Mouse (Mus musculus): Measurements from ENCODE around the gene Spns1.

Gene Spns1

GRCm38 (mm10) chr7:126369393-126369792 is 7.9 kb downstream of the Spns1 start, which contains the start of gene Lat:
Lat (minus strand) TSS chr7:126369570.
- no peak for DNase-seq (ENCODE audit: low spot score)

- no peak for DNase-seq (ENCODE audit: low spot score)
These were observed 8.9 kb downstream of the Spns1 start for GRCm38 (mm10) chr7:126368367-126368766.

GRCm38 (mm10) chr7:126367636-126368035 is 9.6 kb downstream of the Spns1 start:
- DNase-seq (ENCODE audit: low spot score) = no peak

DNA sequence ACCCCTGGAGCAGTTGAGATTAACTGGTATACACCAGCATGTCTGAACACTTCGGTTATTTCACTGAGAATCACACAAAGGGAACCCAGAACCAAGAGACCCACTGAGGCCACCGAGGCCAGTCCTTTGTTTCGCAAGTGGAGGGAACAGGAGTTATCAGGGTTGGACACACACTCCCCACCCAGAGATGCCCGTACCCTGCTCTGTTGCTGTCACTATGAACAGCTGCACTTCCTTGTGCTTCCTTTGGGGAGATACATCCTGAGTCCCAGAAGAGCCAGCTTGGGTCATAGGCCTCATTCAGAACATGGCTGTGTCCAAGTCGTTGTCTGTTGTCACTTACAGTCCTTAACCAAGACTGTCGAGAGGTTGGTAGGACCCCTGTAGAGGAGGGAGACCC is 14.2 kb downstream of the Spns1 start:
- DNase-seq (ENCODE audit: low spot score) = no peak

DNA sequence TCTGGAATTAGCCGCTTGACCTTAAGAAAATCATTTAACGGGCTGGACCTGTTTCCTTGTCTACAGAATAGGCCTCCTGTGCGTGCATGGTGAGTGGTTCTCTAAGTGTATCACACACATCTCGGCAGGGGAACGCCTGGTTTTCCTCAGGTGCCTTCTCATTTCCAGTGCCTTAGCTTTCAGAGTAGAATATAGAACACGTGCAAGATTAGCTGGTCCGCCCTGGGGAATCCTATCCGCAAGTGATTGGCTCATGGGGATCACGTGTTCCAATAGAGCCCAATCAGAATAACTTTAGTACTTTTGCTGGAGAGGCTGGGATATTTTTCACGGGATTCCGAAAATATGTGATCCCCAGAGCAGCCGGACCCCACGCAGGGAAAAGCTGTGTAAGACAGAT is 18.2 kb downstream of the Spns1 start:
- DNase-seq (ENCODE audit: low spot score) = no peak

- no peak for DNase-seq (ENCODE audit: low spot score)
These were observed 18.8 kb downstream of the Spns1 start for GRCm38 (mm10) chr7:126358413-126358812.

DNA sequence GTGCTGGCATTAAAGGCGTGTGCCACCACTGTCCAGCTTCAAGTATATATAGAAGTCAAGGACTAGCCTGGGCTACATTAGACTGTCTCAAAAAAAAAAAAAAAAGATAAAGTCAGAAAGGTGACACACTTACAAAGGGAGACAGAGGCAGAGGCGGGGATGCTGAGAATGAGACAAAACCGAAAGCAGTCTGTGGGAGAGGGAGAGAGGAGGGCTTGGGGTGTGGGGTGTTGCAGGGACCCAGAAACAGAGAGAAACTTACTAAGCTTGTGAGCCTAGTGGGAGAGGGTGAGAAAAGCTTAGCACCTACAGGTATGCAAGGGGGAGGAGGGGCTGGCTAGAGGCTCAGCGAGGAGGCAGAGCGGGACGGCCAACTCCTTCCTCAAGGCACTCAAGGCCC is 19.4 kb downstream of the Spns1 start:
- no peak for DNase-seq (ENCODE audit: low spot score)

DNA sequence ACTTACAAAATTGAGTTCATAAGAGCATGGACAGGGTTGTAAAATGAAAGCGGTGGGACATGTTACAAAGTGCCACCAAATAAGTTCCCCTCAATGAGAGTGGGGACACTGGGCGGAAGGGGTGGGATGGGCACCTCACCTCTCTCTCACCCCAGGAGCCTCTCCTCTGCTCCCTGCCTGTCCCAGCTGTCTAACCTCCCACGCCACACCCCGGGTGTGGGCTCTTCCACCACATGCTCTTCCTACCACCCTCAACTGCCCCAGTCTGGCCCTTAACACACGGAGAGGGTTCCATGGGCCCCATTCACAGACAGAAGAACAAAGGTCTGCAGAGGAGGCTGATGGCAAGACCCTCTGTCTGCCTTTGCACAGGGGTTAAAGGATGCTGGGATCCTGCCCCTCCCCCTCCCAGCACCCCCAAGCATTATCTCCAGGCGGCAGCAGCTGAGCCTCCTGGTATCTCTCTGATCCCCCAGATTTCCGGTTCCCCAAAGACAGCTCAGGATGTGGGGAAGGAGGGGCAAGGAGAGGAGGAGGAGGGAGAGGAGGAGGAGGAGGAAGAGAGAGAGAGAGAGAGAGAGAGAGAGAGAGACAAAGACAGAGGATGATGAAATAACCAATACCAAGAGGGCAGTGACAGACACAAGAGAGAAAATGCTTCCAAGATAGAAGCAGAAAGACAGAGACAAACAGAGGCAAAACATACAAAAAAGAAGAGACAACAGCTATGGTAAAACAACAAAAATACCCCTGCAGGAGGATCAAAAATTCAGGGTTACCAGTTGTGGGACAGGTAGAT is 20.3 kb downstream of the Spns1 start:
- no peak for DNase-seq (ENCODE audit: low spot score)

DNA sequence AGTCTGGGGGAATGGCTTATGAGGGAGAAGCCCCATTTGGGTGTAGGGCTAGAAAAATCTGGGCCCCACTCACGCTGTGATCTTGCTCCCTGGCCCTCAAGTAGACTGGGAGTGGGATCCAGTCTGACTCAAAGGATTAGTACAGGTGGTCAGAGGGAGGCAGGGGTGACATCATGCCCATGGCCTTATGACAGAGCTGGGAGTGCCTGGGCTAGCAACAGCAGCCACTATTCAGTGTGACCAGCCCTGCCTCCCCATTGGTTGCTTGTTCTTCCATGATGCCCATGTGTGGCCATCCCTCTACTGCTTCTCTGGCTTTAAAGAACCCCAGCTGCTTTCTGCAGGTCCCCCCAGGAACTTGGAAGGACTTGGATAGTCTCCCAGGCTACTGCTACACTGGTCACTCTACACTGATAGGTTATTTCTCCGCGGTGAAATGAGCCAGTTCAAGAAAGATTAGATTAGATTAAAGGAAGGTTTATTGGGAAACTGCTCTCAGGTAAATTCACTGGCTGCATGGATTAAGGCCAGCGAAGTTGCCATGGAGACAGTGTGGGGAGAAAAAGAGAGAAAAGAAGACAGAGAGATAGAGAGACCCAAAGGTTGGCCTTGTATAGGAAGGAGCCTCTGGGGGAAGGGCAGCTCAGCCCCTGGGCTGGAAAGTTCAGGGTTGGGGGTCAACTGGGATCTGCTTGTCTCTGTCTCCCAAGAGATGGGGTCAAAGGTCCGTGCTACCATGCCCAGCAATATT is 21.2 kb downstream of the Spns1 start:
- DNase-seq (ENCODE audit: low spot score) = no peak

DNA sequence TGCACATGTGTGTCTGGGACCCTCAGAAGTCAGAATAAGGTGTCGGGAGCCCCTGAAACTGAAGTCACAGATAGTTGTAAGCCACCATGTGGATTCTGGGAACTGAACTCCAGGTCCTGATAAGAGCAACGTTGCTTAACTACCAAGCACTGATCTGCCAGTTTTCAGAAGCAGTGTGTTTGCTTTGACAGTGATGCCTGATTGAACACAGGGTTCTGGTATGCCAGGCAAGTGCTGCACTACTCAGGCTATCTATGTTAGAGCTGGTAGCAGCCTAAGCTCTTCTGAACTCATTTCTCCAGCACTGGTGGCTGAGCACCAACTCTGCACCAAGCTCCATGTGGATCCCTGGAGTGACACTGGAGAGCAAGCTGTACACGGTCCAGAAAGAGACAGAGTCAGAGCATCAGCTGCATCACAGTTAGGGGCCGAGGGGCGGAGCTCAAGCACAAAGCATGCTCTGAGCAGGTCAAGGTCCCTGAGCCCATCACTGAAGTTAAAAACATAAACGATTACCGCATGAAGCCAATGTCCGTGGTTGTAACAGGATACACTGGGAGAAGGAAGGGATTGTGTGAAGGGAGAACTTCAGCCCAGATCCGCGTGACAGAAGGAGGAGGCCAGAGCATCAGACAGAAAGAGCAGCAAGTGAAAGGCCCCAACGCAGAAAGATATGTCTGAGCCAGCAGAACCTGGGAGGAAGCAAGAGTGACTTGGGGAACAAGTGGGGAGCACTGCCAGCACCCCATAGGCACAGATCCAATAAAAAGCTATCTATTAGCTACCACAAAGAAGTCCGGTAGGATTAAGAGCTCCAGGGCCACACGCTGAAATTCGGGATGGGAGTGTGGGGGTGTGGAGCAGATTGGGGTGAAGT is 22.3 kb downstream of the Spns1 start:
- no peak for DNase-seq (ENCODE audit: low spot score)

DNA sequence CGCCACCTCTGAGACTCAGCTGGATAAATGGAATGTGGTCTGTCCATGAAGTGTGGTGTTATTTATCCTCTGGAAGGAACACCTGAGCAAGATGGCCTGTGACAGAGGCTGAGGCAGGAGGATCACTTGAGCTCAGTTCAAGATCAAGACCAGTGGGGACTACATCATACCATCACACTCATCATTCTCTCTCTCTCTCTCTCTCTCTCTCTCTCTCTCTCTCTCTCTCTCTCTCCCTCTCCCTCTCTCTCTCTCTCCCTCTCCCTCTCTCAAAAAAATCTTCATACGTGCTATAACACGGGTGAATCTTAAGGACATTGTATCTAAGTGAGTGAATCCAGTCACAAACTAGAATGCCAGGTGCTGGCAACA is 23.3 kb downstream of the Spns1 start:
- DNase-seq (ENCODE audit: low spot score) = no peak

DNA sequence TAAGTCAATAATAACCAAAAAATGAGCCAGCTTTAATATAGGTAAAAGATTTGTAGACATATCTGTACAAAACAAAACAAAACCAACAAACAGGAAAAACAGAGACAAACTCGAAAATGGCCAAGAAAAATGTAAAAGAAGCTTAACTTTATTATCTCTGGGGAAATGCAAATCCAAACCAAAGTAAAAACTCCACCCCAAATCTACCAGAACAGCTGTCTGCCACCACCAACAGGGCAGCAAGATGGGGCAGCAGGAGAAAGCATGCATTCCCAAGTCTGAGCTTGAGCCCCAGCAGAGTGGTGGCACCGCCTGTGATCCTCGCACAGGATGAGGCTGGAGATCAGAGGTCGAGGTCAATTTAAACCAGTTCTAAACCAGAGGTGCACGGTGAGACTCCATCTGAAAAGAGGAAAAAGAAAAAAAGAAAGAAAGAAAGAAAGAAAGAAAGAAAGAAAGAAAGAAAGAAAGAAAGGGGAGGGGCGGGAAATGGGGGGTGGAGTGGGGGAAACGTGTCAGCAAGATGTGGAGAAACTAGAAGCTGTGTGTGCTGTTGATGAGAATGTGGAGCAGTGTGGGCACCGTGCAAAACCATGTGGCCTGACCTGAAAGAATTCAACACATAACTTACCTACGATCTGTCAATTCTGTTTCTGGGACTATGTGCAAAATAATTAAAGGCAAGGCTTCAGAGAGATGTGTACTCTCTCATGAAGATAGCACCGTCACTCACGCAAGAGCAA is 23.8 kb downstream of the Spns1 start:
- DNase-seq (ENCODE audit: low spot score) = no peak

GRCm38 (mm10) chr7:126351419-126351951 is 25.8 kb downstream of the Spns1 start:
- no peak for DNase-seq (ENCODE audit: low spot score)

DNA sequence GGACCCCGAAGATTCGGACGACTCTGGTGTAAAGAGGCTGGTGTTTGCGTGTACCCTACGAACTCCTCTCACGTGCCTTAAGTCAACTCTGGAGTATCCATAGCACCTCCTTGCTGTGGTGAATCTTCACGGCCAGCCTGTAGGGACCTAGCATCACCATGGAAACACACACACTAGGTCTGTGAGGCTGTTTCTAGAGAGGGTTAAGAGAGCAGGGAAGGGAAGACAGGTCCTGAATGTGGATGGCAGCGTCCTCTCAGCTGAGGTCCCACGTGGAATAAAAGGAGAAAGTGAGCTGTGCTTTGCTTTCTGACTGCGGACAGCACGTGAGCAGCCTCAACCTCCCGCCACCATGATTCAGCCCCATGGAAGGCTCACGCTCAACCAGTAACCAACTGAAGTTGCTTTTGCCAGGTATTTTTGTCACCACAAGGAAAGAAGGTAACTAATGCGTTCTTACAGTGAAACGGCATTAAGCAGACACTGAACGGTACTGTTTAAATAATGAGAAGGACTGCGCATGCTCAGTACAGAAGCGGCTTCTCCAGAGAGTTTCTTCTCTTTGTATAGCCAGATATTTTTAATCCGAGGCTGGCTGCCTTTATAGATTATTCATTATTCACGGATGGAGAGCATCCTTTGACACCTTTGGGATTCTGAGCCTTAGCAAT is 26.4 kb downstream of the Spns1 start:
- DNase-seq (ENCODE audit: low spot score) = no peak

GRCm38 (mm10) chr7:126348293-126348692 is 29.0 kb downstream of the Spns1 start:
- DNase-seq (ENCODE audit: low spot score) = no peak

- DNase-seq (ENCODE audit: low spot score) = no peak
These were observed 30.2 kb downstream of the Spns1 start for GRCm38 (mm10) chr7:126347098-126347497.

DNA sequence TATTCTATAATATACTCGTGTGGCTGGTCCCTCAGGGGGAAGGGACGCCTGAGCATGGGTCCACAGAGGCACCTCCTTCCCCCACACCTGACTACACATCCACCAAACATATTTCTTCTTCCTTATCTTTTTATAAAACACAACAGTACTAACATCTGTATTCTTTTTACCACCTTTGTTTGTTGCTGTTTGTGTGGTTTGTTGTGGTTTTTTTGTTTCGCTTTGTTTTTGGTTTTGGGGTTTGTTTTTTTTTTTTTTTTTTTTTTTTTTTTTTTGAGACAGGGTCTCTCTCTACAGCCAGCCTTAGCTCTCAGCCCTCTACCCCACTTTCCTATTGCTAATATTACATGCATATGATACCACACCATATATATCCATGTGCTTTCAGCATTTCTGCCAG is 31.3 kb downstream of the Spns1 start:
- DNase-seq (ENCODE audit: low spot score) = no peak

DNA sequence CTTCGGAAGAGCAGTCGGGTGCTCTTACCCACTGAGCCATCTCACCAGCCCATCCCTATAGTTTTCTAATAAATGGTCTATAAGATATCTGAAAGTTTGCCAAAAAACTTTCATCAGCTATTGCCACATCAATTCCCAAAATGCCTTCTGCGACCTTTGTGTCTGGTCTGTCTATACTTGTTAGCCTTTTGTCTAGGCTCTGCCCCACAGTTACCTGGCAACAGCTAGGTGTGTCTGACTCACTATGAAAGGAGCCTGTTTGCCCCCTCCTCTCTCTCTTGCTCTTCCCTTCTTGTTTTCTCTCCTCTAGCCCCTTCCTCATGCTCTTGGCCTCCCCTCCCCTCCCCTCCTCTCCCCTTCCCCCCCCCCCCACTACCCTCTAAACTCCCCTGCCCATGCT is 31.7 kb downstream of the Spns1 start:
- no peak for DNase-seq (ENCODE audit: low spot score)

GRCm38 (mm10) chr7:126340896-126341295 is 36.4 kb downstream of the Spns1 start:
- DNase-seq (ENCODE audit: low spot score) = no peak

DNA sequence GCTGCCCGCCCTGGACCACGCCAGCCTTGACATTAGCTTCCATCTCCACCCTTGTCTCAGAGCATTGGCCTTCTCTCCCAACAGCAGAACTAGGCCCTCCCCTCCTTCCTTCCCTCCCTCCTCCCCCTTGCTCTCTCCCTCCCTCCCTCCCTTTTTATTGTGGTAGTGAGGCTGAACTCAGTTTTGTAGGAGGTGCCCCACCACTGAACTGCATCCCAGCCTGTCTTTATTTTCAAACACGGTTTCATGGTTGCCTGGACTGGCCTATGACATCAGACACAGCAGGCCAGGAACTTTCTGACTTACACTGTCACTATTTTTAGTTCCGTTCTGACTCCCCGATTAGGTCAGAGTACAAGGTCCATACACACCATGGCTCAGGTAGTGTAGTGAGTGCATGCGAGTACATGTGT is 37.0 kb downstream of the Spns1 start:
- no peak for DNase-seq (ENCODE audit: low spot score)

DNA sequence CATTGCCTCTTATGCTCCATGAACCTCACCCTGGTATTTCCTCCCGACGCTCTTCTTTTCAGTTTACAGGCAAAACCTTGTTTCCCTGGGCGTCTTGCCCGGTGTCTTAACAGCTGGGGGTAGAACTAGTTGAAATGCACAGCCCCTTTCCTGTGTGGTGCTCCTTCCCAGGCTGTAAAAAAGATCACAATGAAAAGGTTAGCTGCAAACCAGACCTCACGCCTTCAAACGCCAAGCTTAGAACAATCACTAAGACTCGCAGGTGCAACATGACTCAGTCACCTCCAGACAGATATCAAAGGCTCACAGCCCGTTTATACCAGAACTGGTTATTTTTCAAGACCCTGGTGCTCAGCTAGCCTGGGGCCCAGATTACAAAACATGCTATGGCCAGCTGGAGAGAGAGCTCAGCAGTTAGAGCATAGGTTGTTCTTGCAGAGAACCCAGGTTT is 37.7 kb downstream of the Spns1 start:
- DNase-seq (ENCODE audit: low spot score) = no peak
